Mouse (Mus musculus): ENCODE results near the gene Rpn1.
A peak's percentile ranks its signal among the peaks of the same experiment; 100 is the strongest.
"Not testable (repeated sequence)": the region's sequence is repeated elsewhere in the genome, so short reads cannot be mapped to it uniquely, and the experiment has no call there.

Rpn1 gene

DNA sequence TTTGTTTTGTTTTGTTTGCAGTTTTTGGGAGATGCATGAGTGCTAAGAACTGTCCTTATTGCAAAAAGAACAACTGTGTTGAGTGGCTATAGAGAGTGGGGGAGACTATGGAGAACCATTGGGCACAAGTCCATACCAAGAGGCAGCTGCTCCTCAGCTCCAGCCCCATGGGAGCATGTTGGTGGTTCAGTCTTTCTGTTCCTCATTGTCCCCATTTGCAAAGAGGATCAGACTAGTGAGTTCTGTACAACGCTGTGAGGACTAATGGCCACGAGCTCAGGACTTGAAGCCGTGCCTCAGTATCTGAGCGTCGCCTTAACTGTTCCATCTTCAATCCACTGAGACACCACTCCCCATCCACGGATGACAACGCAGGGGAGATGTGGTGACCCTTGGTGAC, 36.5 kb downstream of the Rpn1 start:
- no peak for DNase-seq (ENCODE audit: low spot score in 2 of 2)

GRCm38 (mm10) chr6:88121781-88122180, 37.5 kb downstream of the Rpn1 start:
- no peak for DNase-seq (ENCODE audit: low spot score in 2 of 2)

DNA sequence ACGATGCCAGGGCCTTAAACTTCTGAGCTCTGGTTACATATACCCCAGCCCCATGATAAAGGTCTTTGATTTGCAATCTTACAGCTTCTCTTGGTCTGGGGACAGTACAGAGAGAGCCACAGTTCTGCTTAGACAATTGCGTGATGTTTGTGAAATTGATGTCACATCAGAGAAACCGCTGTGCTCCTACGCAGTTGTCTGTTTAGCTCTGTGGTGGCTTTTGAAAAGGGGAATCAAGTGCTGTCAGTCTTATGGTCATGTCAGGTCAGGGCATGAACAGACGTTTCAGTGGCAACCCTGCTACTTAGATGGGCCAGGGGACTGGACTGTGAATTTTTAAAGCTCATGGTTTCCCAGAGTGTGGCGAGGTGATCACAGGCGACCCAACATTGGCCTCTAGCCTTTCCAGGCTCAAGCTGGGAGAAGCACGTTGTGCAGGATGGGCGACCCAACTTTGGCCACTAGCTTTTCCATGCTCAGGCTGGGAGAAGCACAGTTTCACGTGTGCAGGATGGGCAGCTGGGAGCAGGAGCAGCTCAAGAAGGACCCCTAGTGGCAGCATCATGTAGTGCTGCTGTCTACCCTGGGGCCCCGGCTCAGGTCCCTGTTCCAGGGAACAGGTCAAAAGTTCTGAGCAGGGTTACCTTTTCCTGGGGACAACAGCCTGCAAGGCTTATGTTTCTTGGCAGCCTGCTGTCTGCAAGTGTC, 39.0 kb downstream of the Rpn1 start:
- peak in 1 of 2 experiments; percentile 40 for DNase-seq (ENCODE audit: low spot score in 2 of 2)

DNA sequence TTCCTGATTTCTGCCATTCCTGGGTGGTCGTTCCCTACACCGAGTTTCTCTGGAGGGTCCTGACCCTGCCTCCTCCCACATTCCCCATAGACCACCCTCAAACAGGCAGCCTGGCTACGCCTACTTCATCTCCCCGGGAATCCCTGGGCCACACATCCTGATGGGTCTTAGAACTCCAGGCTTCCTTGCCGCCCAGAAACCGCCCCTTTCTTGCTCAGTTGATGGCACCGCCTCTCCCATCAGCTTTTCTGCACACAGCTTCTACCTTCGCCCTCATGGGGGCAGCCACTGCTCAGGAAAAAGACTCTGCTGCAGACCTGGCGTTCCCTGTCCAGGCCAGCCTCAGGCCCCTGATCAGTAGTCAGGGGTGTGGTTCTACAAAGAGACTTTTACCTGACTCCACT, 39.6 kb downstream of the Rpn1 start:
- peak in 1 of 2 experiments; percentile 50 for DNase-seq (ENCODE audit: low spot score in 2 of 2)

DNA sequence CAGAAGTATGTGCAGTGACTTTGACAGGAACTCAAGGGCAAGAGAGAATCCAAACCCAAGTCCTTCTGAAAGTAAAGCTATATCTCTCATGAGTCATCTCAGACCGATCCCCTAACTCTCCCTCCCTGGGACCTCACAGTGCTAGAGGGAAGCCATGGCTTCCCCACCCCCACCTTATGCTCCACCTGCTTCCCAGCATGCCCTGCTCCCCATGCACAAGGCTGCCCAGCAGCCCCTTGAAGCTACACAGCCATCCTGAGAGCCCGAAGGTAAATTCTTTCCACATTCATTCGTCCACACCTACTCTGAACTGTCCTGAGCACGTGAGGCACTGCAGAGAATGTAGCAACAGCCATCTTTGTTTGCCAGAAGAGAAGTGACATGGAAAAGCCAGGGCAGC, 40.3 kb downstream of the Rpn1 start:
- no peak for DNase-seq (ENCODE audit: low spot score in 2 of 2)

DNA sequence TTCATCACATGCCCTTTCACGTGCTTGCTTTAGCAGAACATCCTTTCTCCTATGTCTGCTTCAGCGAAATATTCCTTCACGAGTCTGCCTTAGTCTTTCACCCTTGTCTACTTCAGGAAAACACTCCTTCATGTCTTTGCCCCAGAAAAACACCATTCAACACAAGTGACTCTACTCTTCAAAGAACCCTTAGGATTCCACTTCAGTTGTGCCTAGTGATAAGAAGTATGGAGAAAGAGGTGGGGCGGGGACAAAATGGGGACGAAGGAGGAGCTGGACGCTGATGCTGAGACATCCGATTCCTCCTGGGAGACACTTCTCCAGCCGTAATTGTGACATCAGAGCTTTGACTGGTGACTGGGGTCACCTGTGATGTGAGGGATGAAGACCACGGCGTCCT, 41.5 kb downstream of the Rpn1 start:
- not testable (repeated sequence) for DNase-seq (ENCODE audit: low spot score in 2 of 2)

DNA sequence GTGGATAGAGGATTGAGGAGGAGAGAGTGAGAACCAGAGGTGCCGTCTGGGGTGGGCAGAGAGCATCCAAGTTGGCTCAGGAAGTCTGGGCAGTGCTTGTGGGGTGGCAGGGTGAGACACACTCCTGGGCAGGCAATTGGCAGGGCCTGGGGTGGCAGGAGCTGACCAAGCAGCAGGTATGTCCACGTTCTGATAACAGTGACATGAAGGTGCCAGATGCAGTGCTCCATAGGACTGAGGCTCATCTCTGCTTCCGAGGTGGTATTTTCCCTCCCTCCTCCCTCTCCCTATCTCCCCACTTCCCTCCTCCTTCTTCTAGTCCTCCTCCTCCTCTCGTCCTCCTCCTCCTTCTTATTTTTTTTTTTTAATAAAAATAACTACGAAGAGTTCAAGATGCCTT, 47.2 kb downstream of the Rpn1 start:
- no peak for DNase-seq (ENCODE audit: low spot score in 2 of 2)

DNA sequence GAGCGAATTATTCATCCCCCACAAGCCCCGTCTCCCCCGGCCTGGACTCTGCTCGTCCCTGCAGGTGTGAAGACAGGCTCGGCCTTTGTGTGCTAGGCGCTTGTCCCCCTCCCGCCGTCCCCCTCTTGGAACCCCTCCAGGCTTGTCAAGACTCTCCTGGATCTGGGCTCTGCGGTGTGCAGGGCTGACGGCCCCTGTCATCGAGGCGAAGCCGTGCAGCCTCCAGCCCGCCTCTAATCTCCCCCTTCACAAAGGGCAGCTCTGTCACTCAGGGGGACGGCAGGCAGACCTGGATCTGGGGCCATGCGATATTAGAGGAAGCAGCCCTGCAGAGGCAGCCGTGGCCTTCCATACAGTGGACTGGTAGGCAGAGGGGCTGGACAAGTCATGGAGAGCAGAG, 47.8 kb downstream of the Rpn1 start:
- no peak for DNase-seq (ENCODE audit: low spot score in 2 of 2)

GRCm38 (mm10) chr6:88133061-88133460, 48.8 kb downstream of the Rpn1 start:
- no peak for DNase-seq (ENCODE audit: low spot score in 2 of 2)

DNA sequence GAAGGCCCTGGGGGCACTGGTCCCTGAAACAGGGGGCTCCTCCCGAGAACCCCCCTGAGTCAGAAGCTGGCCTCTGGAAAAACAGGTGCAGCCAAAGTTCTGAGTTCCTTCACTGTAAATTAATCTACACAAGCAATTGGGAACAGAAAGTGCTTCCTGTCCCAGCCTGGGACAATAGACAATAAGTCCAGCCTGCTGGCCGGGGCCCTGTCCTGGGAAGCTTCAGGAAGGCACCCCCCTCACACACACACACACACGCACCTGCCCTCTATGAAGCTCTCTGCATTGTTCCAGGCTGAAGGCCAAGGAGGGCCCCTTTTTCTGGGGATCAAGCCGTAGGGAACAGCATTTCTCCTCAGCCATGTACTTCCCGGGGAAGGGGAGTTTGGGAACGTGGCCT, 49.6 kb downstream of the Rpn1 start:
- no peak for DNase-seq (ENCODE audit: low spot score in 2 of 2)

DNA sequence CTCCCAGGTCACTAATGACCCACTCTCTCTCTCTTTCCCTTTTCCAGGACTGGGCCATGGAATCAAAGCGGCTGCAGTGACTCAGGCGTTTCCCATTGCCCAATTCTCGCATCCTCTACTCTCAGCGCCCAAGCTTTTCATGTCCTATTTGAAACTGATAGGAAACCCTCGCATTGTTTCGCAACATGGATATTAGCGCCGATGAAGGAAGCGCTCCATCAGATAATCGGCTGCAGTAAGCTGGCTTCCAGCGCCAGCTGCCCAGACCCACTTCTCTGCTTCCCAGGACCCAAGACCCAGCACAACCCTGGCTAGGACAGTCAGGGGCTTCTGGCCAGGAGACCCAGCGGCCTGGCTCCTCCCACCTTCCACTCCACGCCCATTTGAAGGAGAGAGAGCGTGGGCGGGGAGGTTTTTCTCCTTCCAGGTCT, 51.9 kb downstream of the Rpn1 start:
- DNase-seq (ENCODE audit: low spot score in 2 of 2), result no peak

DNA sequence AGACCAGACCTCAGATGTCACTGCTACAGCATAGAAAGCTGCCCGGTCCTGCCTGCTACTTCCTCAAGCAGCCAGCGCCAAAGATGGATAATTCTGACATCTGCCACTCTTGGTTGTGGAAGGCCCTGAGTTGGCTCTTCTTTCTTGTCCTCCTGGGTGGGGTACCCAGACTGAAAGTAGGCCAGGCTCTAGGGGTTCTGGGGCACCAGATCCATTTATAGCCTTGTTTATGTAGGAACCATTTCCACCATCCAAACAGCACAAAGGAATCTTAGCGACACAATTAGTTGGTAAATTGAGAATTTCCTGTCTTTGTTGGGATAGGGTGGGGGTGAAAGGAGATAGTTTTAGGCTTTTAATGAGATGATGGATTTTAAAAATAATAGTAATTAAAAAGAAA, 54.2 kb downstream of the Rpn1 start:
- DNase-seq (ENCODE audit: low spot score in 2 of 2), result no peak

GRCm38 (mm10) chr6:88140264-88140663, 56.0 kb downstream of the Rpn1 start:
- peak in 1 of 2 experiments; percentile 76 for DNase-seq (ENCODE audit: low spot score in 2 of 2)

- DNase-seq (ENCODE audit: low spot score in 2 of 2), result no peak
These were observed 61.5 kb downstream of the Rpn1 start for GRCm38 (mm10) chr6:88145793-88146192.

DNA sequence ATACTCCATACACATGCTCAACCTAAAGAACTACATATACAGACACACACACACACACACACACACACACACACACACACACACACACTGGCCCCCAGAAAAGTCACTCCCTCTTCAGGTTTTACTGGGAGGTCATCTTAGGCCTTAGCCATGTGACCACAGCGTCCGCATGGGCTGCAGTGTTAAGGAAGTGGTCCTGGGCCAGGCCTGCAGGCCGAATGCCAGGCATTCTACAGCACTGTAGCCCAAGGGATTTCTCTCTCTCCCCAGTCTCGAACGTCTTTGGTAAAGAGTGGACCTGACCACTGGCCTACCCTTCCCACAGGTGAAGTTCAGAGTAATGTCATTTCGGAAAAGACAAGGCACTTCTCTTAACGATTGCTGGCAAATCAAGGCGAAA, 62.3 kb downstream of the Rpn1 start:
- DNase-seq (ENCODE audit: low spot score in 2 of 2), result no peak

DNA sequence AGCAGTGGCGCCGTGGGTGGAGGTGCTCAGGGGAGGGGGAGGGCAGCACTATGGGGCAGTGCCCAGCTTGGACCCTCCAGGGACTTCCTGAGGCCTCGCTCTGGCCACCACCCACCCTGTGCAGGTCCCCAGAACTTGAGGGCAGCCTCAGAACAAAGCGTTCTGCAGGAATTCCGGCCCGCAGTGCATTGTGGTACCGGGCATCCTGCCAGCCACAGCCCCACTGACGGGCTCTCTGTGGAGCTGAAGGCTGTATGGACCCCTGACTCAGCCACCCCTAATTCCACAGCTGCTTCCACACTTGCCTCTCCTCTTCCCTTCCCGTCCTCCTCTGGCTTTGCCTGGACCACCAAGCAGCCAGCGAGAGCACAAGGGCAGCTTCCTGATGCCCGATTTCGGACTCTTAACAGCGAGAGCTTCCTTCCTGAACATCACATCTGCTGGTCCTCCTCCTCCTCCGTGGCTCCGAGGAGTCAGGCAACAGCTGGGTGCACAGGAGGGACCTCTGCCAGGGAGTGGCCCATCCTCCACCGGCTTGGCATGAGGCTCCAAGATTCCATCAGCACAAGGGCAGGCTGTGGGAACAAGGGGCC, 63.2 kb downstream of the Rpn1 start:
- DNase-seq (ENCODE audit: low spot score in 2 of 2), result peak in 1 of 2 experiments; percentile 19

DNA sequence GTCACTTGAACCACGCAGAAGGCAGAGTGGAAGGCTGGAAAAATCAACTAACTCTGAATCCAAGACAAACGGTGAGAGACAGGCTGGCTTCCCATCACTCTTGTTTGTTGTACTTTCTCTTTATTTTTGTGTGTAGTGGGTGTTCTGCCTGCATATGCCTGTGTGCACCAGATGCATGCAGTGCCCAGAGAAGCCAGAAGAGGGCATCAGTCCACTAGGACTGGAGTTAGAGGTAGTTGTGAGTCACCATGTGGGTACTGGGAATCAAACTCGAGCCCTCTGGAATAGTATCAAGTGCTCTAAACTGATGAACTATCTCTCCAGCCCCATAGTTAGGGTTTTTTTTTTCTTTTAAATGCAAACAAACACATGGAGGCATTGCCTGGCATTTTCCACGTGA, 67.1 kb downstream of the Rpn1 start:
- DNase-seq (ENCODE audit: low spot score in 2 of 2), result no peak

DNA sequence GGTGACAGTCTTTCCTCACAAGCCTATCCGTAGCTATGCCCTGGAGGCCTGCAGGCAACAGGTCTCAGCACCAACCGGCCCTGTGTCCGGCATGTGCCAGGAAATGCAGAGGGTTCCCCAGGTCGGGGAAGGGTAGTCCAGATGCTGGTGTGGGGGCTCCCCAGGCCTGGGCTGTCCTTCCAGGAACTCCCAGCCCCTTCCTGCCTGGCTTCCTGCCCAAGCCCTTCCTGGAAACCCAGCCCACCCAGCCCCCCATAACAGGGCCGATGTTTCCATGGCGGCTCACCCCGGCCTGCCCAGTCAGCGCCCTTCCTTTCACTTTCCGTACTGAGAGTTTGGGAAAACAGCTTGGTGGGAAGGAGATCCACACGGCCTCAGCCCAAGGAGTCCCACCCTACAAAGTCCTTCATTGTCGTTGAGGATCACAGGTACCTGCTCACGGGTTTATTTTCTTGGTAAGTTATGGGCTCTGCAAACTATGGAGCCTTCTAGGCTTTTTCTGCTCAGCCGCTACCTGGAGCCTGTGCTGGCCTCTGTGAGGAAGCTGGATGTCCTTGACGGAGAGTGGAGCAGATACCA, 67.9 kb downstream of the Rpn1 start:
- DNase-seq (ENCODE audit: low spot score in 2 of 2), result no peak

DNA sequence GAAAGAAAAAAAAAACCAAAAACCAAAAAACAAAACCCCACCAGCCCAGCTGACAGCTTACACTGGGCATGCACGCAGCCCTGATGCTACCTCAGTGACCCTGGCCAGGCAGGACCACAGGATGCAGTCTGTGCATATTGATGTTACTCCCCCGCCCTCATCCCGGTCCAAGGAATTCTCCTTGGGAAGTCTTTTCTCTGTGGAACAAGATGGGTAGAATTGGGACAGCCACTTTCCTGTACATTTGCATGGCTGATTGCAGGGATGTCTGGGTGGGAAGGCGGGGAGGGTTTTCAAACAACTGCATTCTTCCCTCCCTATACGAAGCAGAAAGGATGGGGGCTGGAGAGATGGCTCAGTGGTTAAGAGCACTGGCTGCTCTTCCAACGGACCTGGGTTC, 68.7 kb downstream of the Rpn1 start:
- DNase-seq (ENCODE audit: low spot score in 2 of 2), result no peak
